Mouse (Mus musculus): ENCODE measurements around the gene T2.
"Not testable (repeated sequence)": the region's sequence is repeated elsewhere in the genome, so short reads cannot be mapped to it uniquely, and the experiment has no call there.

Gene T2

GRCm38 (mm10) chr17:8355692-8356091 is at the start of gene T2:
T2 (plus strand) TSS chr17:8355992.
- DNase-seq = no peak

- DNase-seq = peak; percentile 97
Observed at GRCm38 (mm10) chr17:8310838-8311614, 44.8 kb upstream of the T2 start, which contains the start of gene Sft2d1. Sft2d1 (plus strand) TSS chr17:8311102.

- no peak for DNase-seq
Observed at GRCm38 (mm10) chr17:8311751-8312150, 44.0 kb upstream of the T2 start.

GRCm38 (mm10) chr17:8313976-8314375 is 41.8 kb upstream of the T2 start:
- no peak for DNase-seq

GRCm38 (mm10) chr17:8316251-8316650 is 39.5 kb upstream of the T2 start:
- DNase-seq = no peak

- not testable (repeated sequence) for DNase-seq
Observed at GRCm38 (mm10) chr17:8326877-8327276, 28.9 kb upstream of the T2 start.

GRCm38 (mm10) chr17:8328511-8329174 is 27.1 kb upstream of the T2 start:
- DNase-seq = no peak

- no peak for DNase-seq
Observed at GRCm38 (mm10) chr17:8330602-8331001, 25.2 kb upstream of the T2 start.

GRCm38 (mm10) chr17:8337159-8337558 is 18.6 kb upstream of the T2 start, which contains the start of gene Prr18:
Prr18 (plus strand) TSS chr17:8337459.
- not testable (repeated sequence) for DNase-seq

GRCm38 (mm10) chr17:8339666-8340374 is 16.0 kb upstream of the T2 start:
- peak; percentile 33 for DNase-seq

- DNase-seq = peak; percentile 47
Observed at GRCm38 (mm10) chr17:8340407-8341359, 15.1 kb upstream of the T2 start.

GRCm38 (mm10) chr17:8341360-8341963 is 14.3 kb upstream of the T2 start:
- DNase-seq = peak; percentile 30

GRCm38 (mm10) chr17:8342706-8343105 is 13.1 kb upstream of the T2 start:
- DNase-seq = no peak

- no peak for DNase-seq
Observed at GRCm38 (mm10) chr17:8343416-8343815, 12.4 kb upstream of the T2 start.

GRCm38 (mm10) chr17:8347765-8348285 is 8.0 kb upstream of the T2 start:
- DNase-seq = no peak

GRCm38 (mm10) chr17:8348941-8349340 is 6.9 kb upstream of the T2 start:
- no peak for DNase-seq

- peak; percentile 55 for DNase-seq
Observed at GRCm38 (mm10) chr17:8351088-8351487, 4.7 kb upstream of the T2 start.

GRCm38 (mm10) chr17:8357498-8357897 is 1.7 kb downstream of the T2 start:
- no peak for DNase-seq

- no peak for DNase-seq
Observed at GRCm38 (mm10) chr17:8360876-8361275, 5.1 kb downstream of the T2 start.

GRCm38 (mm10) chr17:8361281-8362103 is 5.7 kb downstream of the T2 start:
- DNase-seq = no peak

All from cerebellum, adult 9-11 months (tissue).